Mouse (Mus musculus) megakaryocyte, embryonic 14.5 days (primary cell): Measurements from ENCODE around the gene Galp.

Source experiments
- FLI1 ChIP-seq: IDR thresholded peaks from 2 replicates; pipeline ENCODE4 v1.6.1; 2012; ENCODE audit warnings: low read length, inconsistent platforms, mixed read lengths
- GATA1 ChIP-seq: IDR thresholded peaks from 3 replicates; pipeline ENCODE4 v1.6.1; 2012; ENCODE audit warnings: mixed read lengths, low read length, inconsistent platforms, borderline replicate concordance

GRCm38 (mm10) chr7:6154164-6154563 lies 42.7 kb upstream of the Galp start:
- TF ChIP-seq FLI1 (no peak), GATA1 (no peak)
